Comparison of ENCODE assay signal across 9 mouse cellular contexts in genomic region chr10:61277918-61278674, GRCm38 (mm10). TPM values are rescaled to one million over a fixed set of nuclear protein-coding genes. Genes with fewer than 3 reads are reported as not detected.
DNase-seq lines count a peak whose midpoint lies in the region; ATAC-seq lines count a peak whose summit lies in the region.
"Had no signal": no experiment of that assay in that cellular context is flagged by ENCODE, and none has a peak within 500 bp of the region (broad histone marks: within the 10 kb centered on the region; RNA-seq: fewer than 3 reads in every experiment).

No protein-coding gene starts in this region.

- WGBS in kidney, embryonic 14.5 days, result 60% methylated on average over 14 of the region's 14 CpGs

- H3K4me3 ChIP-seq in kidney, embryonic 14.5 days (ENCODE audit: low read length), result no peak overlapping the region

- H3K4me2 ChIP-seq in kidney, embryonic 14.5 days (replicated peaks; ENCODE audit: low read depth, low read length), result no peak overlapping the region

- H3K9me3 ChIP-seq in kidney, embryonic 14.5 days (ENCODE audit: control insufficient read depth, low read length), result no peaks in the 10 kb centered on the region

- H3K27me3 ChIP-seq in kidney, embryonic 14.5 days (ENCODE audit: control insufficient read depth, insufficient read depth, low read length), result no peaks in the 10 kb centered on the region; the same call in 1 of the 2 replicates

- intact Hi-C loops in heart, postnatal 36 days (cut with DNase I), result loop anchor here (5.0 kb wide), 1 partner anchor 34 kb away; no protein-coding TSS in a partner anchor

- ATAC-seq in kidney, embryonic 14.5 days (ENCODE audit: low FRiP score, low TSS enrichment), result no peak
- no peak for ATAC-seq in activated CD4-positive, CD25-positive, alpha-beta regulatory T cell, adult 4 months

- no peaks in the 10 kb centered on the region for H3K36me3 ChIP-seq in kidney, embryonic 14.5 days (ENCODE audit: control insufficient read depth, insufficient read depth, low read length)

- no peak overlapping the region for H3K27ac ChIP-seq in kidney, embryonic 14.5 days (ENCODE audit: low read depth, low read length)

- DNase-seq in kidney, adult 11 months, result peak; percentile 73
- peak; percentile 24 for DNase-seq in adrenal gland, postnatal 25 days
- peak; percentile 49 to 58 for DNase-seq in heart, postnatal 36 days
- DNase-seq in lung, postnatal 4 days, result peak; percentile 54 to 80
- no peak for DNase-seq in spleen, postnatal 14 days (ENCODE audit: low spot score in 2 of 2)
- no peak for DNase-seq in thymus, postnatal 10 days (ENCODE audit: low spot score in 2 of 2)

- no peak overlapping the region for H3K9ac ChIP-seq in kidney, embryonic 14.5 days (ENCODE audit: low read depth, low read length)

- H3K4me1 ChIP-seq in kidney, embryonic 14.5 days (ENCODE audit: control insufficient read depth, insufficient read depth, low read length), result 0 out of 2 replicates have a peak, but pooled peaks cover 7% of the 10 kb centered on the region

RNA-seq across cellular contexts. Expression of gene Adamts14, which starts 4.9 kb away (rescaled TPM):
- 1.3 and 1.4 TPM in 2 replicates for polyA plus RNA-seq in kidney, embryonic 14.5 days (2014; fragmentation: Nextera tagmentation; extraction: Ambion mirVana)
- total RNA-seq in adrenal gland, postnatal 25 days (2021), result 2.8 TPM in 2 replicates
- 1 to 10 TPM in 1 of 2 experiments, under 1 TPM in 1; 0.83 to 1.9 TPM for total RNA-seq in heart, postnatal 36 days (2021)
- polyA plus RNA-seq in activated CD4-positive, CD25-positive, alpha-beta regulatory T cell, adult 4 months (2017; shearing (Covaris generic)), result not detected

RNA-seq across cellular contexts. Expression of gene Prf1, which starts 19.5 kb away (rescaled TPM):
- polyA plus RNA-seq in kidney, embryonic 14.5 days (2014; fragmentation: Nextera tagmentation; extraction: Ambion mirVana), result not detected in 2 replicates
- total RNA-seq in adrenal gland, postnatal 25 days (2021), result 0.15 TPM in 1 of 2 replicates, not detected in the other
- under 1 TPM in 1 of 2 experiments, not detected in 1; 0.11 TPM for total RNA-seq in heart, postnatal 36 days (2021)
- 1 to 10 TPM; 5.1 to 6.7 TPM for polyA plus RNA-seq in activated CD4-positive, CD25-positive, alpha-beta regulatory T cell, adult 4 months (2017; shearing (Covaris generic))
- polyA plus RNA-seq: neural tube, embryonic 14.5 days had no signal

Comparison
In these comparisons a context has a peak if more than half of its experiments do, and no peak if none do; other contexts are left out.
1. DNase-seq: peak in kidney, adult 11 months (single experiment), adrenal gland, postnatal 25 days (single experiment), heart, postnatal 36 days (2 of 2) and lung, postnatal 4 days (2 of 2); none in spleen, postnatal 14 days (0 of 2) and thymus, postnatal 10 days (0 of 2).